Mouse (Mus musculus) forebrain, postnatal 0 days (tissue): ENCODE results near the gene Srrm3. TPM values are rescaled to one million over a fixed set of nuclear protein-coding genes. Genes with fewer than 3 reads are reported as not detected.

Experiments
- ATAC-seq: fragments of 200-750 bp; cut with Nextera tagmentation; 2 replicates; pipeline ENCODE4 v1.8.0; 2017; ENCODE audit warnings: mild to moderate bottlenecking, moderate library complexity
- DNase-seq: peaks from one replicate; pipeline ENCODE4 v3.0.0-alpha.2; 2015
- H3K27ac ChIP-seq: fragments of 300-500 bp; sonication (generic); 2 replicates; pipeline ENCODE4 v1.5.1; 2014; ENCODE audit warnings: low read depth, mild to moderate bottlenecking, antibody characterized with exemption, low read length, moderate library complexity, mixed read lengths
- H3K27me3 ChIP-seq: fragments of 300-500 bp; sonication (generic); 2 replicates; pipeline ENCODE4 v1.6.1; 2014; ENCODE audit warnings: mild to moderate bottlenecking, low read length, mixed read lengths; ENCODE audit not compliant: insufficient read depth
- H3K36me3 ChIP-seq: fragments of 300-500 bp; sonication (generic); 2 replicates; pipeline ENCODE4 v1.6.1; 2014; ENCODE audit warnings: mild to moderate bottlenecking, moderate library complexity; ENCODE audit not compliant: insufficient read depth
- H3K4me1 ChIP-seq: fragments of 300-500 bp; sonication (generic); 2 replicates; pipeline ENCODE4 v1.6.1; 2014; ENCODE audit warnings: antibody characterized with exemption; ENCODE audit not compliant: insufficient read depth
- H3K4me2 ChIP-seq: fragments of 300-500 bp; sonication (generic); 2 replicates; pipeline ENCODE4 v1.6.1; 2014; ENCODE audit warnings: low read depth, mild to moderate bottlenecking, moderate library complexity
- H3K4me3 ChIP-seq: fragments of 300-500 bp; sonication (generic); 2 replicates; pipeline ENCODE4 v1.5.1; 2014; ENCODE audit warnings: low read depth, low read length, mixed read lengths
- H3K9ac ChIP-seq: fragments of 300-500 bp; sonication (generic); 2 replicates; pipeline ENCODE4 v1.6.1; 2014; ENCODE audit warnings: mild to moderate bottlenecking
- H3K9me3 ChIP-seq: fragments of 300-500 bp; sonication (generic); 2 replicates; pipeline ENCODE4 v1.6.1; 2016; ENCODE audit warnings: low read length
- CTCF ChIP-seq: sonication (generic); IDR thresholded peaks from 2 replicates; pipeline ENCODE4 v1.5.1; 2016; ENCODE audit warnings: antibody characterized with exemption, control low read depth, low read depth
- WGBS: fragments of 180-500 bp; shearing (Covaris S2); extraction: QIAGEN DNeasy Blood & Tissue Kit; methylation state at CpG from one replicate; pipeline ENCODE4 v1.1.7; 2014; 5-methylcytosine and 5-hydroxymethylcytosine counted together
- polyA plus RNA-seq: library from polyadenylated mRNA; unstranded; fragments of >200 nt; fragmentation: Nextera tagmentation; extraction: Ambion mirVana; gene quantifications from 2 replicates; pipeline ENCODE4 v1.2.1, GENCODE M21; 2015
- total RNA-seq: library from RNA; depleted of rRNA; stranded (reverse); fragments of >200 nt; gene quantifications from 2 replicates; pipeline ENCODE4 v1.2.3, GENCODE M21; 2014

Srrm3 gene
- total and polyA plus RNA-seq, 2 experiments from 2014 or later = 44.6 to 70.5 TPM

DNA sequence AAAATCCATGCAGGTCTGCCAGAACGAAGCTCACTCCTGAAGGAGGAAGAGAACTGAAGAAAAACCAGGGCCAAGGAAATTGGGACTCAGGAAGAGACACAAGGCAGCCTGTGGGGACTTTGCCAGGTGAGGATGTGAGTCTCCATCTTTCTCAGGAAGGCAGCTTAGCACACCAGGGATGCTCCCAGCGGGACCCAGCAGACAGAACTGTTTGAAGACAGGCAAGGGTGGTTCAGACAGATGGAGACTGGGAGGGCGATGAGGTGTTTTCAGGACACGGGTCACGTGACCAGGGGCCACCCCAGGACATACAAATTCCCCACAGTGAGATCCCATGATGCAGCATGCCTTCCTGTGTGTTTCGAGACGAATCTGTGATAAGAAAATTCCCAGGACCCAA is 11.8 kb downstream of the Srrm3 start:
- peak; percentile 63 for DNase-seq
- Histone ChIP-seq H3K9ac (no peak overlapping the region), H3K36me3 (no peaks in the 10 kb centered on the region), H3K27me3 (no peaks in the 10 kb centered on the region), H3K4me1 (peaks cover 8% of the 10 kb centered on the region; the same call in 1 of the 2 replicates), H3K4me2 (no peak overlapping the region), H3K4me3 (no peak overlapping the region), H3K27ac (peak overlapping the region; percentile 15; the same call in 1 of the 2 replicates), H3K9me3 (no peaks in the 10 kb centered on the region)
- ATAC-seq = peak; percentile 16; the same call in 1 of the 2 replicates
- no peak for TF ChIP-seq CTCF
- WGBS = 45% methylated on average over 7 of the region's 7 CpGs

DNA sequence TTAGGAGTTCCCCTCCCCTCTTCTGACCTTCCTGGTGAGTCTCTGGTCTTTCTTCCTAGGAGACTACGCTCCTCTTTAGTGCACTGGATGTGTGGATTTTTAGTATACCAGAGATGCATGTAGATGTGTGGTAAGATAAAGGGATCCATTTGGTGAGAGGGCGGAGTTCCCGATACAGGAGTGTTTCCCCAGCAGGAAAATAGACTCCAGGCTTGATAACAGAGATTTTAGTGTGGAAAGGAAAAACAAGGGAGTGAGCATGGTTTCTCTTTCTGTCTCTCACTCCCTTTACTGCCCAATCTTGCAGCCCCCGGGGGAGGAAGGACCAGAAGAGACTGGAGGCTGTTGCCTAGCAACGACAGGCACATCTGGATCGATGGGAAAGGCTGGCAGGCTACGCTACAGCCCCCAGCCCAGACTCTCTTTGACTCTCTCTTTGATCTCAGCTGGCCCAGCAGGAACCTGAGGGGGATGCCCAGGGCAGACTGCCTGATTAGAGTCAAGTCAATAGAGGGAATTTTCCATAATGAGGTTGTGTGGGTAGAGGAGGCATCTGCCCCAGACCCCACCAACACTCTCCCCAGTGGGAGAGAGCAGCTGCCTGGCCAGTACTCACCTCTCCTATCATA is 15.7 kb downstream of the Srrm3 start:
- Histone ChIP-seq H3K4me1 (peaks cover 8% of the 10 kb centered on the region; the same call in 1 of the 2 replicates), H3K36me3 (no peaks in the 10 kb centered on the region)
- 18% methylated on average over 7 of the region's 7 CpGs for WGBS

DNA sequence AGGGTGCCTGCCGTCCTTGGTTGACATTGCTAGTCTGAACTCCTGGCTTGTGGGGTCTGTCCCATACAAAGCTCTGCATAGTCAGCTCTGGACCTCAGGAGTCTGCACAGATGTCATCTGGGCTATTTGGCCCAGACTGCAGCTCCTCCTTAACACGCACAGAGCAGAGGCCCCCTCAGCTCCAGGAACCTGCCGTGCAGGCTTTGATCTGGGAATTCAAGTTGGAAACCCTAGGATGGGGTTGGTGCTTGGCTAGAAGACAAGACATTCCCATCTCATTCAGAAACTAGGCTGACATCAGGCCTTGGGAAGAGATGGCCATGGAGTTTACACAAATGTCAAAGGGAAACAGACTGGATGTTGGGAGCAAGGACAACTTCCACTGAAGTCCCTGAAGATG is 17.8 kb downstream of the Srrm3 start:
- H3K27ac ChIP-seq = no peak overlapping the region
- no peaks in the 10 kb centered on the region for H3K36me3 ChIP-seq
- H3K9me3 ChIP-seq = no peaks in the 10 kb centered on the region
- DNase-seq (no peak), ATAC-seq (no peak)
- H3K4me2 ChIP-seq = no peak overlapping the region
- H3K27me3 ChIP-seq = no peaks in the 10 kb centered on the region
- WGBS = 44% methylated on average over 3 of the region's 3 CpGs
- H3K4me3 ChIP-seq = no peak overlapping the region
- no peak for TF ChIP-seq CTCF
- H3K9ac ChIP-seq = no peak overlapping the region
- peaks cover 8% of the 10 kb centered on the region; the same call in 1 of the 2 replicates for H3K4me1 ChIP-seq

More for the DNA sequence above, 15.7 kb downstream of the Srrm3 start:
- ATAC-seq (peak; percentile 61), DNase-seq (peak; percentile 47)
- Histone ChIP-seq H3K4me2 (no peak overlapping the region), H3K9ac (0 out of 2 replicates have a peak overlapping the region, but pooled peaks have one; percentile 25), H3K27ac (peak overlapping the region; percentile 65), H3K27me3 (no peaks in the 10 kb centered on the region), H3K4me3 (no peak overlapping the region), H3K9me3 (no peaks in the 10 kb centered on the region)
- no peak for TF ChIP-seq CTCF

DNA sequence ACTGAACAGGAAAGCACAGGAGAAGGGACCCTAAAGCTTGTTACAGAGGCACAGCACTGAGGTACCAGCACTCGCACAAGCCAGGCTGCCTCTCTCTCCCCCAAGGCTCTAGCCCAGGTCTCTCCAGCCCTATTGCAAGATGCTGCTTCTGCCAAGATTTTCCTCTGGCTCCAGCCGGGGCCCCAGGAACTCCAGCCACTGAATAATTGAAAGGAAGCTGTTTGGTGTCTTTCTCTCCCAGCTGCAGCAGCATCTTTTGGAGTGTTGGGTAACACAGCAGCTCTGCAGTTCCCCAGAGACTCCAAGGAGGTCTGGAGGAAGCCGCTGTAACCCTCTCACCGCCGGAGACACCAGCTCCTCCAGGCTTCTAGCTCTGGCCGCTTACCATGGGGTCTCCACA is 19.5 kb downstream of the Srrm3 start:
- ATAC-seq = no peak
- Histone ChIP-seq H3K9me3 (no peaks in the 10 kb centered on the region), H3K27ac (no peak overlapping the region), H3K4me3 (no peak overlapping the region), H3K4me1 (peaks cover 8% of the 10 kb centered on the region; the same call in 1 of the 2 replicates), H3K9ac (no peak overlapping the region), H3K4me2 (no peak overlapping the region), H3K36me3 (no peaks in the 10 kb centered on the region), H3K27me3 (no peaks in the 10 kb centered on the region)
- 54% methylated on average over 6 of the region's 6 CpGs for WGBS
- no peak for TF ChIP-seq CTCF
- no peak for DNase-seq

DNA sequence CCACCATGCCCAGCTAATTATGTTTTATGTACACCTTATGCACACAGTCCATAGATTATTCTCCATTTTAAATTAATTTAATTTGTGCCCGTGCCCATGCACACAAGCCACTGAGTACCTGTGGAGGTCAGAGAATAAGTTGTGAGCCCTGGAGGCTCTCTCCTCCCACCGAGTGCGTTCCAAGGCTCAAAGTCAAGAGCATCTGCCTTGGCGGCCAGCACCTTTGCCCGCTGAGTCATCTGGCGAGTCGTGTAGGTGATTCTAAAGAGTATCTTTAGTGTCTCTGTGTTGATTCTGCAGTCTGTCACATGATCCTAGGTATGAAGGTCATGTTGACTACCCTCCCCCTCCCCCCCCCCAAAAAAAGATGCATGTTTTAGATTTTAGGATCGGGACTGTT is 22.7 kb downstream of the Srrm3 start:
- no peak for TF ChIP-seq CTCF
- ATAC-seq (no peak), DNase-seq (no peak)
- Histone ChIP-seq H3K27me3 (no peaks in the 10 kb centered on the region), H3K4me1 (no peaks in the 10 kb centered on the region), H3K9ac (no peak overlapping the region), H3K36me3 (no peaks in the 10 kb centered on the region), H3K4me2 (no peak overlapping the region), H3K9me3 (no peaks in the 10 kb centered on the region), H3K27ac (no peak overlapping the region), H3K4me3 (no peak overlapping the region)
- 90% methylated on average over 8 of the region's 8 CpGs for WGBS

DNA sequence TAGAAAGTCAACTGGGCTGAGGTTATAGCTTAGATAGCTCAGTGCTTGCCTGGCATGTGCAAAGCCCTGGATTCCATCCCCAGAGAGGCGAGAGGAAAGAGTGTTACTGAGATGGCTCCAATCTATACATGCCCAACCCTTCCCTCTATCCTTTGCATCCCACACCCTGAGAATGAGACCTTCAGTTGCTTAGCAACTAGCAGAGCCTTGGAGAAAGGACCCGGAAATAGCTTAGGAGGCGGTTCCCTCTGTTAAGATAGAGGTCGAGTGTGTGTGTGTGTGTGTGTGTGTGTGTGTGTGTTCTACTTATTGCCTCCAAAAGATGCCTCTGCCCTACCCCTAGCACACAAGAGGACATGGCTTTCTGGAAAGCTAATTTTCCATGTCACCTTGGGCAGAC is 26.0 kb downstream of the Srrm3 start:
- peak overlapping the region; percentile 76 for H3K27ac ChIP-seq
- ATAC-seq = peak; percentile 74
- WGBS = 19% methylated on average over 4 of the region's 4 CpGs

DNA sequence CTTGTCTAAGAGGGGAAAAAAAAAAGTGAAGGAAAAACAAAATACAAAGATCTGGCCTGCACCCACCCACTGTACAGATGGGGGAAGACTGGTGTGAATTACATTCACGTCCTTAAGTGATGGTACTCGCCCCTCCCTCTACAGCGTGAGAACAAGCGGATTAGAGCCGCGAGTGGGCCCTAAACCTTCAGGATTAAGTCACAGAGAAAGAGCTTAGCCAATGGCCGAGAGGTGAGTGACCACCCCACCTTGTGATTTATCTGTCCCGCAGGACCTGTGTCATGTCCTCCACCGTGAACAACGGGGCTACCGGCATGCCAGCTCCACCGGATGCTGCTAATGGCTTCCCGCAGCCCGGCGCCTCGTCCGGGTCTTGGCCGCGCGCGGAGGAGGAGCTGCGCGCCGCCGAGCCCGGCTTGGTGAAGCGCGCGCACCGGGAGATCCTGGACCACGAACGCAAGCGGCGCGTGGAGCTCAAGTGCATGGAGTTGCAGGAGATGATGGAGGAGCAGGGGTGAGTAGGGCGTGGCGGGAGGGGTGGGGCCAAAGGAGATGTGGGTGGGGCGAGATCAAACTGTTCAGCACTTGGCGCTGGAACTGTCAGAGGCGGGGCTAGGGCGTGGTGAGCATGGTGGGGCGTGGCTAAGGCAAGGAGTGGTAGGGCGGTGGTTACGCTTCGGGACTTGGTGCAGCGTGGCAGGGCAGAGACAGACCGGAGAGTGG is 28.2 kb downstream of the Srrm3 start:
- TF ChIP-seq CTCF = no peak
- peaks cover 6% of the 10 kb centered on the region; the same call in 1 of the 2 replicates for H3K4me1 ChIP-seq
- peak overlapping the region; percentile 85 for H3K4me2 ChIP-seq
- no peaks in the 10 kb centered on the region for H3K9me3 ChIP-seq
- 1% methylated on average over 47 of the region's 47 CpGs for WGBS
- H3K36me3 ChIP-seq = no peaks in the 10 kb centered on the region
- peak overlapping the region; percentile 59 for H3K9ac ChIP-seq
- H3K27ac ChIP-seq = peak overlapping the region; percentile 83
- peak overlapping the region; percentile 48 for H3K4me3 ChIP-seq
- DNase-seq (peak; percentile 92), ATAC-seq (peak; percentile 87)
- H3K27me3 ChIP-seq = no peaks in the 10 kb centered on the region

More for the DNA sequence above, 26.0 kb downstream of the Srrm3 start:
- no peak overlapping the region for H3K4me3 ChIP-seq
- no peak for TF ChIP-seq CTCF
- H3K9me3 ChIP-seq = no peaks in the 10 kb centered on the region
- H3K27me3 ChIP-seq = no peaks in the 10 kb centered on the region
- peaks cover 6% of the 10 kb centered on the region; the same call in 1 of the 2 replicates for H3K4me1 ChIP-seq
- no peak overlapping the region for H3K9ac ChIP-seq
- H3K36me3 ChIP-seq = no peaks in the 10 kb centered on the region
- no peak overlapping the region for H3K4me2 ChIP-seq
- peak; percentile 70 for DNase-seq
